Mouse (Mus musculus): Measurements from ENCODE around the gene Dcps.

Gene Dcps

DNA sequence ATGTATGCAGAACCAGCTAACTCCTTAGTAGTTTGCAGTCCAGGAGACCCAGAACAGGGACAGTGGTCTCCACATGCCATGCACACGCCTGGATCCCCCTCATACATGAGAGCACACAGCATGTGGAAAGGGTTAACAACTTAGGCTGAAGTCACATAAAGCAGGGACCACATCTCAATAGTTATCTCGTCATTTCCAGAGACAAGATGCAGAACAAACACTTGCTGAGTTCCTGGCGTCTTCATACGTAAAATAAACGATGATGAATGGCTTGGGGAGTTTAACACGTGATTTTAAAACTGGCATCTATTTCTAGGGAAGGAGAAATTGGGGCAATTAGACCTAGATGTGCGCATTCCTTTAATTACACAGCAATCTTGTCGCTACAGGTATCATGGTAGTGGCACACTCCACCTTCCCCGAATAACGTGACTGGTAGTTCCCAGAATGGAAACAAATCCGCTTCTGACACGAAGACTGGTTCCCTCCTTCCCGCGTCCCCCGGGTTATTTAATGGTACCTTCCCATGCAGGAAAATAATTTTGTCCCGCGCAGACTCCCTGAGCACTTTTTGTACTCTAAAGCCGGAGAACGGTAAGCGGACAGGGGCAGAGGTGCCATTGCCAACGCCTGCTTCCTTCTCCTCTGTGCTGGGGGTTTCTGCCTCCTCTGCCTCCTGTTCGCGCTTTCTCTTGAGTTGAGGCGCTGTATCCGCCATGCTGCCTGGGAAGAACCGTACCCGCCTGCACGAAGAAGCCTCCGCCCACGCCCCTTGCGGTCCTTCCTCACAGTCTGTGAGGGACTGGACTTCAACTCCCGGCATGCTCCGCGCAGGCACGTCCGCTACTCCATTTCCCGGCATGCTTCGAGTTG is at the start of gene Dcps:
Dcps (minus strand) TSS at position 811 of the 873 bp plus-strand sequence.
- peak; percentile 80 for DNase-seq (ENCODE audit: low read depth, low spot score)

DNA sequence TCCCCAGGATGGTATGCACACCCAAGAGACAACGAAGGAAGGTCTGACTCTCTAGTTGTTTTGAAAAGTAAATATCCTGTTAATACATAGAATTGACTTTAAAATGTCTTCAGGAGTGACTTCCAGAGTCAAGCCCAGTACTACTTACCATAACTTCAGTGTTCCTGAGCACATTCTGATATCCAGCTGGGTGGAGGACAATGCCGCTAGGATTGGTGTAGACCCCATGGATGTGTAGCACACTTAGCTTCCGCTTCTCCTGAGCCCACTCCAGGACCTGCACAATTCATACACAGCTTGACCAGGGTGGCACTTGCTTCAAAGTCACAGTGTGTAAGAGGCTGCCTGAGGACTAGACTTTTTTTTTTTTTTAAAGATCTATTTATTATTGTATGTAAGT is 47.6 kb upstream of the Dcps start:
- no peak for DNase-seq (ENCODE audit: low read depth, low spot score)

DNA sequence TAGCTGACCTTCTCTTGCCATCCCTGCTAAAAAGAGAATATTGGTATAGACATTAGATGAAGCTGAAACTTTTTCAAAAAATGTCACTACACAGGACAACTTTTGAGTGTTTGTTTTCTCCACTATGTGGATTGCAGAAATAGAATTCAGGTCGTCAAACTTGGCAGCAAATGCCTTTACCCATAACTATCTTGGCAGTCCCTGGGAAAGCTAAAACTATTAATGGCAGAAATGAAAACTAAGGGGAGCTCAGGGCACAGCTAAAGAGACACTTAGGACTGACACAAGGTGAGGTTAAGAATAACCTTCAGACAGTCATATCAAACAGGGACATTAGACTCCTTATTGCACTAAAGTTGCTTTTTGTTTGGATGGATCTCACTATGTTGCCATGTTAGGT is 42.1 kb upstream of the Dcps start:
- DNase-seq (ENCODE audit: low read depth, low spot score) = no peak

DNA sequence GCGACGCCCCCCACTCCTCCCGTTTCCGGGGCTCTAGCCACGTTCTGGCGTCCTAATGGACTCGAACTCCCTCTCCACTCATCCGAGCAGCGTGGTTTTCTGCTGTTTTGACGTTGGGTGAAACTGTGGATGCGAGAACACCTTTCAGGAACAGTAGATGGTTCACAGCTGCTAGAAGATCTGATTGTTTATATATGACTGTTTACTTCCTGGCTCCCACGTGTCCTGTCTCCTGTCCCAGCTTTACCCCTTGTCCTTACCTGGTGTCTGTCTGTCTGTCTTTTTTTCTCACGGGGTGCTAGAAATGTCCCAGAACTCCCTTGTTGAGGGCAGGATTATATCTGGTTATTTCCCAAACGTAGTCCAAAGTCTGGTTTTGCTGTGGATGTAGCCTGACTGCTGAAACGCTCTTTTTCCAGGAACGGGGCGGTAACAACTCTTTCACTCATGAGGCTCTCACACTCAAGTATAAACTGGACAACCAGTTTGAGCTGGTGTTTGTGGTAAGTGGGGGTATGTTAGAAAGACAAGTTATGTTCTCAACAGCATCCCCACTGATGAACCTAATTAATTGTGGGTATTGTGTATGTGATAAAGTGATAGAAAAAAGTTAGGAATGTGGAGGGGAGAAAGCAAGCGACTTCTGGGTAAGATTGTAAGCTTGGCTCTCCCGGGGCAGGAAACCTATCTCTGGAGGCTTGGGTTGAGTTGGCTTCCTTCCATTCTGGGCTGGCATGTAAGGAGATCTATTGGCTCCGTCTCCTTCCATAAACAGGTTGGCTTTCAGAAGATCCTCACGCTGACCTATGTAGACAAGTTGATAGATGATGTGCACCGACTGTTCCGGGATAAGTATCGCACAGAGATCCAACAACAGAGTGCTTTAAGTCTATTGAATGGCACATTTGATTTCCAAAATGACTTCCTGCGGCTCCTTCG is 36.0 kb upstream of the Dcps start:
- no peak for DNase-seq (ENCODE audit: low read depth, low spot score)

DNA sequence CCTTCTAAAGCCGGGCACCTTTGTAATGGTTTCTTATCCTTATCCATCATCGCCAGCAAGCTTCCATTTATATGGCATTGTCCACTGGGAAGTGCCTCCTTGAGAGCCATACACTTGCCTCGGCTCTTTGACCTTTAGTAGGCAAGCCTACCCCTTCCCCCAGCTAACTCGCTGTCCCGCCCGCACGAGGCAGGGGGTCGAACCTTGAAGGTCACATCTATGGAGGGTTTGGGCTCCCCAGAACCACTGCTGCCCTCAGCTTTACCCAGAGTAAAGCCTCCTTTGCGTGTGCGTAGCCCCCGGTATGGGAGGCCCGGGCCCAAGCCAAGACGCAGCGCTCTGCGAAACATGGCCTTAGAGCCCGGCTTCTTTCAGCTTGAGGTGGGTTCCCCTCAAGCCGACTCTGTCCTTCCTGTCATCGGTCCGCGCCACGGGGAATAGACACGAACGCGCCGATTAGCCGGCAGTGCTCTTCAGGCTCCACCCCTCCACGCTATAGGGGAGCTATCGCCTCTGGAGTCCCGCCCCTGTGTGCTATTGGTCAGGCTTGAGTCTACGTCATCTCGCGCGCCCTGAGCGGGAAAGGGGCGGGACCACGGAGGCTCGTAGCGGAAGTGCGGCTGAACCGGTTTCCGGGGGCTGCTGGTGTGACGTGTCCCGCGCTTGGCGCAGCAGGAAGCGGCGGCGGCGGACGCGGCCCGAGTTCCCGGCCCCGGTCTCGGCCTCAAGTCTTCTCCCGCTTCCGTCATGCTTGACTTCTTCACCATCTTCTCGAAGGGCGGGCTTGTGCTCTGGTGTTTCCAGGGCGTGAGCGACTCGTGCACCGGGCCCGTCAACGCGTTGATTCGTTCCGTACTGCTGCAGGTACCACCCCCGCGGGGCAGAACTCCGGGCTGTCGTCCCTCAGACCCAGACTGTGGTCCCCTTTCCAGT is 34.9 kb upstream of the Dcps start, which contains the start of gene Foxred1:
Foxred1 (minus strand) TSS at position 514 of the 933 bp plus-strand sequence.
- peak; percentile 98 for DNase-seq (ENCODE audit: low read depth, low spot score)

DNA sequence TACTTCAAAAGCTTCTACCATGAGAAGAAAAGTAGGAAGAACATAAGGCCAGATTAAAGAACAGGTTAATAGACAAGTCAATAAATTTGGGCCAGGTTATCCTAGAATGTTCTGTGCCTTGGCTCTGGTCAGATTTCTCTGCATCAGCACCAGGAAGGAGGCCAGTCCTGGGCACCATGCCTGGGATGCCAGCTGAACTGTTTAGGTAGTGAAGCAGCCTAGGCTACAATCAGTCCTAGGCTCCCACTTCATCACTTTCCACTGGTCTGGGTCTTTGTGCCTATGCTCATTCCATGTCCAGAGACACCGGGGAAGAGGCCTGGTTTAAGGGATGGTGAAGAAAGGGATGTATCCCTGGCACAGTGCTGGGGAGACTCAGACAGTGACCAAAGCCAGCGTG is 28.6 kb upstream of the Dcps start:
- no peak for DNase-seq (ENCODE audit: low read depth, low spot score)

DNA sequence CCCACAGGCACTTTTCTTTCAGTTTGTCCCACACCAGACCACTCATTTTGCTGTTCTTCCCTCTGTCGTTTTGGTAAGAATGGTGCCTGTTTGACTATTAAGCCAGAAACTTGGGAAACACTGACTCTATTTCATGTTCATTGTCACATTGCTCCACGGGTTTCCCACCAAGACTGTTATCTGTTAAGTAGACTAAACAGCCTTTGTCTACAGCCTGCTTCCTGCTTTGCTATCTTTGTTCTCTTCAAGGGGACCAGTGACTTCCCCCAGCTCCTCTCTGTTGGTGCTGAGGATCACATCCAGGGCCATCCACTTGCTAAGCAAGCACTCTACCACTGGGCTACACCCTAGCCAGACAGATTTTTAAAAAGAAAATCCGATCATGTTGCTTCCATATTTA is 27.7 kb upstream of the Dcps start:
- DNase-seq (ENCODE audit: low read depth, low spot score) = no peak

DNA sequence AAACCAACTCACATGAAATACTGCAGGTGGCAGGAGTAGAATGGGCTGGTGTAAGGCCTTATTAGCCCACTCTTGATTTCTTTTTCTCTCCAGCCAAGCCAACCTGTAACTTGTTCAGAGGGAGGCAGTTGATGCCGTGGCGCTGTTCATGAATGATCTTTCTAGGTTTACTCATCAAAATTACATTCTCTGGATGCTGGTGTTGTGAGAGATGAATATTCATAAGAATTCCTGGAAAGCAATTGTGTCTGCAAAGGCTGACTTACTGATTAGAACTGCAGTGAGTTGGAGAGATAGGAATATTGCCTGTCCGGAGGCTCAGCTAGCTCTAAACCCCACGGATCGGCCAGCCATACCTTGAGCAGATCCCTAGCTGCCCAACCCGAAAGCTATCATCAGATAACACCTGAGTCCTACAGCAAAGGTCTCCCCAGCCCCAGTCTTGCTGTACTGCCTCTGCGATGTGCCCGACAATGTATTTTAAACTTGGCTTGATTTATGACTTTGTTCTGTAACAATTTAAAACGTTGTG is 24.7 kb upstream of the Dcps start:
- DNase-seq (ENCODE audit: low read depth, low spot score) = peak; percentile 42

DNA sequence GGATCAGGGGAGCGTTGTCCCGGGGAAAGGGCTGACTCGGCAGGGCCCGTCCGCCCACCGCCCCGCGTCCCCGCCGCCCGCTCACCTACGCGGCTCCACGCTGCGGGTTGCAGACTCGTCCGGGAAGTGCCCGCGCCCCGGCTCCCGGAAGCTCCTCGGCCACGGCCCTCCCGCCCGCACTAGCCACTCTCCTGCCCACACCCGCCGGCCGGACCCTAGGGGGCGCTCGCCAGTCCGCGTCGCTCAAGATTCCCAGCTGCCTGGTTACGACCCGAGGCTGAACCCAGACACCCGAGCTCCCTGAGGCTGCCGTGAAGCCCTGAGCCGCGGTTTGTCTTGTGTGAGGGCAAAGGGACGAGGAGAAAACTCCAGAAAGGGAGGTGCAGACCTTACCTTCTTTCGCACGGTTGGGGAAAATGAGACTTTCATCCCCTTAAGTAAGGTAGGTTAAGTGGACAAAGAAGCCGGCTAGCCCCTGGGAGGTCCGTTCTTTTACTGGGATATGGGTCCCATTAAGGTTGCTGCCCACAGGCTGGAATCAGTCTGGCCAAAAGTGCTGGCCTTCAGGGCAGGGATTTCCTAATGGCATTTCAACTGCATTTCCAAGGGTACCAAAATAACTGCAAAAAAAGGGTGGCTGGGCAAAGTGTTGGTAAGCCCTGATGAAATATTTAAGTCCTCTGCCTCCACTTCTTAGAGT is 24.1 kb upstream of the Dcps start, which contains the start of the genes Srpr and Tirap:
Srpr (plus strand) TSS at position 404 of the 700 bp plus-strand sequence.
Tirap (minus strand) TSS at position 520 of the 700 bp plus-strand sequence.
- DNase-seq (ENCODE audit: low read depth, low spot score) = peak; percentile 78

DNA sequence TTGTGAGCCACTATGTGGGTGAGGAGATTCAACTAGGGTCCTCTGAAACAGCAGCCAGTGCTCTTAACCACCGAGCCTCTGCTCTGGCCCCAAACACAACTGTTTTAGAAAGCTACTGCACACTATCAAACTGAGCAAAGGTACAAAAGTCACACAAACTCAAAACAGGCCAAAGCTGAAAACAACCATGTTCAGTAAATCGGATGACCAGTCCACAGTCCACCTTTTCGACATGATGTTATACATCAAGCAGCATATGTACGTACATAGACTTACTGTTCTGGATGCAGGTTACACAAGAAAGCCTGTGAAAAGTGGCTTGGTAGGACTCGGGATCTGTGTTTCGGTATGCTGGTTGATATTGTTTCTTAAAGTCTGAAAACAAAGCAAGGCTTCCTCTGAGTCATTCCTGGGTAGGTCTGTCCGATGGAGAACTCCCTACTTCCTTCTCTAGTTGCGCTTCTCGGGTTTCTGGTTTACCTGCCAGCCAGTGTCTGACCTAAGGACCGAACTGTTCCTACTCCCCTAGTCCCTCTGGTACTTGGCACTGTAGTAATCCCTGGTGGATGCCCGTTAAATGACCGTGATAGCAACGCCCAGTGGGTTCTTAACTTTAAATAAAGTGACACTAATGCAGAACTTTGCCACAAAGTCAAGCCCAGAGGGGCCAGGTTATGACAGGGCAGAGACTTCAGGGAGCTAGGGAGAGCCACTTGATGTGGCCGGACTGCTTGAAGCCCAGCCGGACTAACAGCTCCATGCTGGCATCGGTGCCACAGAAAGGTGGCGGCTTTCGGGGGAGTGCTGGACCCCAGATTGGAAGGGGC is 23.3 kb upstream of the Dcps start:
- no peak for DNase-seq (ENCODE audit: low read depth, low spot score)

DNA sequence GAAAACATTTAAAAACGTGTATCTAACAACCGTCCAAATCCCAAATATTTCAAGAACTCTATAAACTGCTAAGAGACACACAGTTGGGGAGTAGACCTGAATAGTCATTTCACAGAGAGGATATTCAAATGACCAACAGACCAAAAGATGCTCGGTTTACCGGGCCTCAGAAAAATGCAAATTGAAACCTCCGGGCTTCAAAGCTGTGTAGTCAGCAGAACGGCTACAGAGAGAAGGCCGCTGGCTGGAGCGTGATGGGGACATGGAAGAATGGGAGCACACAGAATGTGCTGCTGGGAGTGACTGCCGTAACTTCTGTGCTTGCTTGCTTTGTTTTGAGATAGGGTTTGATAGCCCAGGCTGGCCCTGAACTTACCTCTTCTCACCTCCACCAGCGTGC is 22.5 kb upstream of the Dcps start:
- no peak for DNase-seq (ENCODE audit: low read depth, low spot score)

DNA sequence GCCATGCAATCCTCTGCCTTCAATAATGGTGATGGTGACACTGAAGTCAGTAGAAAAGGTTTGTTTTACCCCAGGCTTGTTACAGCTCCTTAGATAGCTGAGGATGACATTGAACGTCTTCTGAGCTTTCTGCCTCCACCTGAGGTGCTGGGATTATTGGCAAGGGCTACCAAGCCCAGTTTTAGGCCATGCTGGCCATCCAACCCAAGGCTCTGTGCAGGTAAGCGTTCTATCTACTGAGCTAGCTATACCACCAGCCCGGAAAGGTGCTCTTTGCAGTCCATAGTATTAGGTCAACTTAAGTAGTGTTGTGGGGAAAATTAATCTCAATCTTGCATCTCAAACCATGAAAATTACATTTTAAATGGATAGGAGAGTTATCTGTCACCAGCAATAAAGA is 21.8 kb upstream of the Dcps start:
- no peak for DNase-seq (ENCODE audit: low read depth, low spot score)

DNA sequence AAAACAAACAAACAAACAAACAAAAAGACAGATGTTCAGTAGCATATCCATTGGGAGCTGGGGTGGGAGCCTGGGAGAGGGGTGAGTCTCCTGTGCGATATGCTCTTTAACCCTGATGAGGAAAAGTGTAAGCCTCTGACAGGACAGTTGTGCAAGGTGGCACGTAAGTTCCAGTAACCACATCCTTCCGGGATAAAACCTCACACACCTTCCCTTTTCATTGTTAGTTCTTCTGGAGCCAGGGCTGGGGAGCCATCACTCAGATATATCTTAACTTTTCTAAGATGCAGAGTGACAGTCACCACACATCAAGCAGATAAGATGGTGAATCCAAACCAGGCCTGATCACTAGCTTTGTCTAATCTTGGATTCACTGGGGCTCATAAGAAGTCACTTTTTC is 18.2 kb upstream of the Dcps start:
- DNase-seq (ENCODE audit: low read depth, low spot score) = no peak

DNA sequence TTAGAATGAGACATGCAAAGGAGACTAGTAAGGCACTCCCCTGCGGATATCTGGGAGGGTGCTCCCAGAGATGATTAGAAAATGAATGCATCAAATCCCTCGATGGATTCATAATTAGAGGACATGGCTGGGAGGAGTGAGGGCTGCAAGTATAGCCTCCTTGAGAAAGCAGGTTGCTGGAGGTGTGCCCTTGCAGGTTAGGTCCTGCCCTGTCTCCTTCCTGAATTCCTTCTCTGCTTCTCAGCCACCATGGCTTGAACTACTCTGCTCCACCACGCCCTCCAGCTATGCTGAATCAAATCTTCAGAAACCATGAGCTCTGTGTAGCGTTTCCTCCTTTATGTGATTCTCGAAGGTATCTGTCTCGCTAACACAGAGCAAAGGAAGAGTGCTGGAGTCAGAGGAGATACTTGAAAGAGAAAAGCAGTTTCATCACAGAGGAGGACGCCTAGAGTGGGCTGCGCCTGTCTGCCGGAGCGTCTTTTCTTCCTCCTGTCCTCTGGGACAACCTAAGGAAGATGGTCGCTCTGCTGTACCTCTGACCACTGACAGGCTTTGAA is 17.2 kb upstream of the Dcps start:
- DNase-seq (ENCODE audit: low read depth, low spot score) = no peak

DNA sequence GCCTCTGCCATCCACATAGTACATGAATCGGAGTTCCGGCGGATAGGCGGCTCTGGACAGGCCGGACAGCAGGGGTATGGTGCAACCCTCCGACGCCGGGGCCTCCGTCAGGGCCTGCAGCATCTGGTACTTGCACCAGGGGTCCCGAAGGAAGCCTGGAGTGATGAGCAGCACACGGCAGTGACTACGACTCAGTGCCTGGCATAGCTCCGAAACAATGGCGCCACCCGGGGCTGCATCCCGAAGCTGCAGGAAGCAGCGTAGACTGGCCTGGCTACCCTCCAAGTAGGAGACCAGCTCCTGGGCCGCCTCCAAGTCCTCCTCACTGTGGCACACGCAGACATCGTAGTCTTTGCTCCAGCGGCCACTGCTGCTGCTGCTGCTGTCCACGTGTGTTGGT is 12.8 kb upstream of the Dcps start:
- no peak for DNase-seq (ENCODE audit: low read depth, low spot score)

DNA sequence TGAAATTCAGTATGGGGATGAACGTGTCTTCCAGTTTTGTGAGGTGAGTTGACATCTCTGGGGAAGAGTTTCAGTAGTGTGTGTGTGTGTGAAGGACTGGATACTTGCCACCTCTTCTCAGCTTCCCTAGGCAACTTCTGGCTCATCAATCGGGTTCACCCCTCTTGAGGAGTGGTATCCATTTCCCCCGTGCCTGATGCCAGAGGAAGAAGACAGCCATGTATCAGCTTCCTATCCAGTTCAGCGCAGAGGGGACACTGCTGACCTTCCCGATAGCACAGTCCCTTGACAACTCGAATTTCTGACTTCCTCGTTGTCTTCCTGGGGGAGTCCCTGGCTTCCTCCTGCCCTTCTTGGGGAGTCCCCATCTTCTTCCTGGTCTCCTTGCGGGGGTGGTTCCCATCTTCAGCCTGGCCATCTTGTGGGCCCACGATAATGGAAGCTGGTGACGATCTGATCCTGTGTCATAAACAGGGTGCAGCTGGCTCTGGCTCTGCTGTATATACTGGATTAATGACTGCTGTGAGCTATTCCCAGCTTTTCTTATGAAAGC is 11.6 kb upstream of the Dcps start:
- DNase-seq (ENCODE audit: low read depth, low spot score) = no peak

DNA sequence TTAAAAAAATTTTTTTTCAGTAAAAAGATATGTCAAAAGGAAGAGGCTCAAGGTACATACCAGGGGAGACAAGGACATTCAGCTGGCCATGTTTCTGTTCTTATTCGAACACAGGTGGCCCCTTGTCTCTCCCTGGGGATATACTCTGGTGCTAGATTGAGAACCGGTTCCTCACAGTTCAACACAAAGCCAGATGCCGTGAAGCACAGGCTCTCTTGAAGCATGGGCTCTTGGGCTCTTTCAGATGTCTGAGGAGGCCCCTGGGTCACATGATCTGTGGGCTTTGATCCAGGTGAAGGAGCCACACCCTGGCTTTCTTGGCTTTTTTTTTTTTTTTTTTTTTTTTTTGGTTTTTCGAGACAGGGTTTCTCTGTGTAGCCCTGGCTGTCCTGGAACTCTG is 10.6 kb upstream of the Dcps start:
- no peak for DNase-seq (ENCODE audit: low read depth, low spot score)

DNA sequence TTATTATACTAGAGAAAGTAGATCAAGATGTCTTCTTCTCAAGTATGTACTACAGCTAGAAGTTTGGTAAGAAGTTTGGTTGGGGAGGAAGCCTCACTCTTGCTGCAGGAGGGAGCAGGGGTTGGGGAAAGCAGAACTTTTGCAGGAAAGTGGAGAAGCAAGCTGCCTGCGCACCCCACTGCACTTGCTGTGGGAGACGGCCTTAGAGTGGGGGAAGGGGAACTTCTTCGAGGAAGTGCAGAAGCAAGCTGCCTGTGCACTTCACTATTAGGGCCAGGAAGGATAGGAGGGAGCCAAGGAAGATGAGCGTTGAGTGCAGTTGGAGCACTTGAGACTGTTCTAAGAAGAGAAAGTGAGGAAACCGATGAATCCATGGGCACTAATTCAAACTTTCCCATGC is 7.5 kb upstream of the Dcps start:
- no peak for DNase-seq (ENCODE audit: low read depth, low spot score)

DNA sequence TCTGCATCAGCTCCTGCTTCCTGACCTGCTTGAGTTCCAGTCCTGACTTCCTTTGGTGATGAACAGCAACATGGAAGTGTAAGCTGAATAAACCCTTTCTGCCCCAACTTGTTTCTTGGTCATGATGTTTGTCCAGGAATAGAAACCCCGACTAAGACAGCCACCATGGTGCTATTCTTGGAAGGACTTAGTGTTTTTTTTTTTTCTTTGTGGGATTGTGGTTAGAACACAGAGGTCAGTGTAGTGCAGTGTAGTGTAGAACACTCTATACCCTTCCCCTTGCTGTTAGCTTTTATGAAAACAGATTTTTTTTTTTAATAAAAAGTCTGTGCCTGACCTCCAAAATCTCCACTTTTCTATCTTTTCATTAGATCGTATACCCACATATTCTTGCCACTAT is 7.0 kb upstream of the Dcps start:
- DNase-seq (ENCODE audit: low read depth, low spot score) = no peak
